Mouse (Mus musculus): ENCODE data around the gene Ifna12. TPM values are rescaled to one million over a fixed set of nuclear protein-coding genes. Genes with fewer than 3 reads are reported as not detected.
"Not testable (repeated sequence)": the region's sequence is repeated elsewhere in the genome, so short reads cannot be mapped to it uniquely, and the experiment has no call there.

Gene Ifna12
- not detected in 2 replicates for polyA plus RNA-seq (2015; fragmentation: Nextera tagmentation; extraction: Ambion mirVana)

- ATAC-seq = no peak
- H3K4me2 ChIP-seq = no peak within 1 kb of the TSS
- H3K9me3 ChIP-seq (replicated peaks) = no peaks in the 10 kb centered on the region
- no peaks in the 10 kb centered on the region for H3K4me1 ChIP-seq
- H3K27me3 ChIP-seq = no peaks in the 10 kb centered on the region
- H3K36me3 ChIP-seq (ENCODE audit: poor library complexity, severe bottlenecking) = no peaks in the 10 kb centered on the region
- no peak within 1 kb of the TSS for H3K4me3 ChIP-seq
- no peak within 1 kb of the TSS for H3K27ac ChIP-seq
- no peak within 1 kb of the TSS for H3K9ac ChIP-seq
Observed at GRCm38 (mm10) chr4:88603276-88603675, at the start of gene Ifna12. Gene Ifna12 (minus strand): TSS chr4:88603376.

DNA sequence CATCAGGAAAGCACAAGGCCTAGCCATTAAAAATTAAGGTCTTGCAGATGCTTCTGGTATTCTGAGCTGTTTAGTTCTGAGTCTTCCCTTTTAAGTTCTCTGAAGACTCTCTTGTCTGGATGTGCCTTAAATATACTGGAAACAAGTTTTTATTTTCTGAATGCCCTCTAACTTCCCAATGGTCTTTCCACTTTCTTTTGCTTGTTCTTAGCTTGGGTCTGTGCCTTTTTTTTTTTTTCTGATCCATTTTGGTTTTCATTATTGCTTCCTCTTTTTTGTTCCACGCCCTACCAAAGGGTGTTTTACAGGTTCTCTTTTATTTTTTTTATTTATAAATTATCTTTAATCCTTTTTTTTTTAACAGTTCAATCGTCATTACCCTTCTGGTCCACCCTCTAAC is 41.2 kb upstream of the Ifna12 start, which contains the start of gene Ifna13:
Gene Ifna13, minus strand, starts transcription at position 101 of the 400 bp plus-strand sequence.
- Histone ChIP-seq H3K9me3 (replicated peaks) (no peaks in the 10 kb centered on the region; the same call in 1 of the 2 replicates), H3K27me3 (no peaks in the 10 kb centered on the region), H3K36me3 (ENCODE audit: poor library complexity, severe bottlenecking) (no peaks in the 10 kb centered on the region), H3K27ac (no peak within 1 kb of the TSS), H3K9ac (no peak within 1 kb of the TSS), H3K4me1 (no peaks in the 10 kb centered on the region), H3K4me3 (no peak within 1 kb of the TSS), H3K4me2 (no peak within 1 kb of the TSS)
- WGBS = 55% methylated on average over 2 of the region's 2 CpGs
- ATAC-seq = no peak

DNA sequence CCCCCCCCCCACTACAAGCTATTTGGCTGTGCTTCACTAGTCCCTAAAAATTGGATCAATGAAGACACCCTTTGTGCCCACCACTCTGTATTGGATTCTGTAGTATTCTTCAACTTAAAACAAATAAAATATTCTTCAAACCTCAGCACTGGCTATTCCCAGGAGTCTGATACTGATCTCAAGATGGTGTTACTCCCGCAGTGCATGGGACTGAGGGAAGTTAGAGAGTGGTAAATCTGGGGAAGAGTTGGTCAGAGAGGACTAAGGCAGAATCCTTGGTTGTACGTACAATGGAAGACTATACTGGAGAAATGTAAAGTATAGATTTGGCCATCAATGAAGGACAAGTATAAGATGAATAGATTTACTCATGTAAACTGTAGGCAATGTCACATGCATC is 39.4 kb upstream of the Ifna12 start:
- Histone ChIP-seq H3K4me3 (no peak overlapping the region), H3K36me3 (ENCODE audit: poor library complexity, severe bottlenecking) (no peaks in the 10 kb centered on the region), H3K4me2 (no peak overlapping the region), H3K27me3 (no peaks in the 10 kb centered on the region), H3K27ac (no peak overlapping the region), H3K9ac (no peak overlapping the region), H3K9me3 (replicated peaks) (no peaks in the 10 kb centered on the region; the same call in 1 of the 2 replicates), H3K4me1 (no peaks in the 10 kb centered on the region)
- 0 out of 2 replicates have a peak, but pooled peaks have one; percentile 20 for ATAC-seq
- 28% methylated on average over 2 of the region's 2 CpGs for WGBS

GRCm38 (mm10) chr4:88641077-88641831 is 38.1 kb upstream of the Ifna12 start:
- 0 out of 2 replicates have a peak overlapping the region, but pooled peaks have one; percentile 27 for H3K4me3 ChIP-seq
- H3K4me1 ChIP-seq = no peaks in the 10 kb centered on the region
- H3K27me3 ChIP-seq = no peaks in the 10 kb centered on the region
- H3K9ac ChIP-seq = no peak overlapping the region
- WGBS = 14% methylated on average over 11 of the region's 11 CpGs
- H3K36me3 ChIP-seq (ENCODE audit: poor library complexity, severe bottlenecking) = no peaks in the 10 kb centered on the region
- H3K27ac ChIP-seq = no peak overlapping the region
- no peaks in the 10 kb centered on the region; the same call in 1 of the 2 replicates for H3K9me3 ChIP-seq (replicated peaks)
- peak; percentile 97 for ATAC-seq
- peak overlapping the region; percentile 49 for H3K4me2 ChIP-seq

DNA sequence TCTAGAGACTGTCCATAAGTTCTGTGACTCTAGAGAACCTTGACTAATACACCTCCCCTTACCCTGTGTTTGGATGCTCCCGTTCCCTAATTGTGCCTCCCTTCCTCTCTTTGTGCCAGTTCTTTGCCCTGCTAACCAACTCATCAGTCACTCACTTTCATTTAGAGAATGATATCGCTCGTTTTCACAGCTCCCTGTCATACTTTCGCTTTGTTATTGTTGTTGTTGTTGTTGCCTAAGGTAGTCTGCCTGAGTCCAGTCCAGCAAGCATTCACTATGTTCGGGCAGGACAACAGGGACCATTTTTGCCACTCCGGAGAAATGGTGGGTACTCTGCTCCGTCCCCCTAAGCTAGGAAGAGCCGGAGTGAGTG is 37.5 kb upstream of the Ifna12 start:
- ATAC-seq = no peak
- H3K4me3 ChIP-seq = 0 out of 2 replicates have a peak overlapping the region, but pooled peaks have one; percentile 27

GRCm38 (mm10) chr4:88634311-88634710 is 31.1 kb upstream of the Ifna12 start, which contains the start of gene C87499:
Gene C87499 (minus strand): TSS chr4:88634411.
- H3K4me1 ChIP-seq = no peaks in the 10 kb centered on the region
- no peaks in the 10 kb centered on the region for H3K27me3 ChIP-seq
- H3K9me3 ChIP-seq (replicated peaks) = no peaks in the 10 kb centered on the region
- no peak within 1 kb of the TSS for H3K4me3 ChIP-seq
- H3K4me2 ChIP-seq = no peak within 1 kb of the TSS
- 89% methylated on average over 4 of the region's 4 CpGs for WGBS
- ATAC-seq = no peak
- no peak within 1 kb of the TSS for H3K9ac ChIP-seq
- no peak within 1 kb of the TSS for H3K27ac ChIP-seq
- no peaks in the 10 kb centered on the region for H3K36me3 ChIP-seq (ENCODE audit: poor library complexity, severe bottlenecking)

More for the DNA sequence above, 37.5 kb upstream of the Ifna12 start:
- Histone ChIP-seq H3K9ac (no peak overlapping the region), H3K4me1 (no peaks in the 10 kb centered on the region), H3K27me3 (no peaks in the 10 kb centered on the region), H3K4me2 (peak overlapping the region; percentile 49), H3K36me3 (ENCODE audit: poor library complexity, severe bottlenecking) (no peaks in the 10 kb centered on the region), H3K27ac (no peak overlapping the region), H3K9me3 (replicated peaks) (no peaks in the 10 kb centered on the region; the same call in 1 of the 2 replicates)
- WGBS = 66% methylated on average over 8 of the region's 8 CpGs

GRCm38 (mm10) chr4:88592285-88592684 is 10.9 kb downstream of the Ifna12 start, which contains the start of gene Ifna9:
Gene Ifna9 (minus strand): TSS chr4:88592385.
- Histone ChIP-seq H3K4me2 (no peak within 1 kb of the TSS), H3K4me3 (no peak within 1 kb of the TSS), H3K36me3 (ENCODE audit: poor library complexity, severe bottlenecking) (no peaks in the 10 kb centered on the region), H3K27ac (no peak within 1 kb of the TSS), H3K27me3 (no peaks in the 10 kb centered on the region), H3K4me1 (no peaks in the 10 kb centered on the region), H3K9ac (no peak within 1 kb of the TSS), H3K9me3 (replicated peaks) (no peaks in the 10 kb centered on the region)
- no peak for ATAC-seq
- WGBS = 87% methylated on average over 1 of the region's 1 CpGs

- Histone ChIP-seq H3K9ac (no peak within 1 kb of the TSS), H3K9me3 (replicated peaks) (no peaks in the 10 kb centered on the region), H3K27ac (no peak within 1 kb of the TSS), H3K4me2 (no peak within 1 kb of the TSS), H3K36me3 (ENCODE audit: poor library complexity, severe bottlenecking) (no peaks in the 10 kb centered on the region), H3K27me3 (no peaks in the 10 kb centered on the region), H3K4me3 (no peak within 1 kb of the TSS), H3K4me1 (no peaks in the 10 kb centered on the region)
- ATAC-seq = no peak
- WGBS = 58% methylated on average over 1 of the region's 1 CpGs
Observed at GRCm38 (mm10) chr4:88571698-88572097, 31.5 kb downstream of the Ifna12 start, which contains the start of gene Ifna14. Gene Ifna14 (minus strand): TSS chr4:88571798.

GRCm38 (mm10) chr4:88561791-88562190 is 41.4 kb downstream of the Ifna12 start:
- H3K36me3 ChIP-seq (ENCODE audit: poor library complexity, severe bottlenecking) = no peaks in the 10 kb centered on the region
- H3K27ac ChIP-seq = no peak overlapping the region
- H3K9ac ChIP-seq = no peak overlapping the region
- H3K27me3 ChIP-seq = no peaks in the 10 kb centered on the region
- no peak overlapping the region for H3K4me3 ChIP-seq
- WGBS = 83% methylated on average over 1 of the region's 1 CpGs
- H3K9me3 ChIP-seq (replicated peaks) = no peaks in the 10 kb centered on the region
- no peaks in the 10 kb centered on the region for H3K4me1 ChIP-seq
- no peak for ATAC-seq
- H3K4me2 ChIP-seq = no peak overlapping the region

DNA sequence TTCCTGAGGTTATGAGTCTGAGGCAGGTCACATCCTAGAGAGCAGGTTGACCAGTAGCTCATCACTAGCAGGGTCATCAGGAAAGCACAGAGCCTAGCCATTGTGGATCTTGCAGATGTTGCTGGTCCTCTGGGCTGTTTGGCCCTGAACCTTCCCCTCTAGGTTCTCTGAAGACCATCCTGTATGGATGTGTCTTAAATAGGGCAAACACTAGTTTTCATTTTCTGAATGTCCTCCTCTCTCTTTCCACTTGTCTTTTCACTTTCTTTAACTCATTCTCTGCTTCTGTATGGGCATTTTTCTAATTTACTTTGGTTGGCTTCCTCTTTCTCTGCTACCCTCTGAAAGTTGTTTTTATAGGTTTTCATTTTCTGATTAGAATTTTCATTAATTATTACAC is 45.0 kb downstream of the Ifna12 start, which contains the start of gene Ifna15:
Gene Ifna15, minus strand, starts transcription at position 101 of the 400 bp plus-strand sequence.
- H3K36me3 ChIP-seq (ENCODE audit: poor library complexity, severe bottlenecking); ATAC-seq; H3K27ac ChIP-seq; H3K27me3 ChIP-seq; H3K9me3 ChIP-seq (replicated peaks); H3K4me1 ChIP-seq; H3K4me3 ChIP-seq; H3K4me2 ChIP-seq; H3K9ac ChIP-seq: not testable (repeated sequence)

Measured in forebrain, embryonic 13.5 days (tissue).